Mouse (Mus musculus) thymus, postnatal 4 days (tissue): ENCODE results near the gene Gm10837.

Source experiments
- DNase-seq: peaks from one replicate; pipeline ENCODE4 v3.0.0; 2021

Gene Gm10837

GRCm38 (mm10) chr14:122479461-122480109 lies 10.8 kb upstream of the Gm10837 start:
- no peak for DNase-seq

GRCm38 (mm10) chr14:122480355-122480754 lies 10.0 kb upstream of the Gm10837 start:
- DNase-seq, result no peak

- DNase-seq, result no peak
Observed at GRCm38 (mm10) chr14:122481181-122481580, 9.2 kb upstream of the Gm10837 start.

GRCm38 (mm10) chr14:122482081-122483023 lies 8.0 kb upstream of the Gm10837 start:
- DNase-seq, result no peak

- no peak for DNase-seq
Observed at GRCm38 (mm10) chr14:122483024-122483385, 7.4 kb upstream of the Gm10837 start.

GRCm38 (mm10) chr14:122483556-122484421 lies 6.6 kb upstream of the Gm10837 start:
- DNase-seq, result no peak

- no peak for DNase-seq
Observed at GRCm38 (mm10) chr14:122484458-122484843, 5.9 kb upstream of the Gm10837 start.

- no peak for DNase-seq
Observed at GRCm38 (mm10) chr14:122484844-122485551, 5.4 kb upstream of the Gm10837 start.

- DNase-seq, result no peak
Observed at GRCm38 (mm10) chr14:122485635-122486181, 4.7 kb upstream of the Gm10837 start.

GRCm38 (mm10) chr14:122486611-122487010 lies 3.8 kb upstream of the Gm10837 start:
- DNase-seq, result no peak

GRCm38 (mm10) chr14:122487366-122487765 lies 3.0 kb upstream of the Gm10837 start:
- no peak for DNase-seq

GRCm38 (mm10) chr14:122489041-122489440 lies 1.3 kb upstream of the Gm10837 start:
- DNase-seq, result no peak

- no peak for DNase-seq
Observed at GRCm38 (mm10) chr14:122489686-122490414, 536 bp upstream of the Gm10837 start.

- no peak for DNase-seq
Observed at GRCm38 (mm10) chr14:122491521-122491920, 1.1 kb downstream of the Gm10837 start.

- no peak for DNase-seq
Observed at GRCm38 (mm10) chr14:122492015-122492414, 1.6 kb downstream of the Gm10837 start.

GRCm38 (mm10) chr14:122509058-122509457 lies 18.7 kb downstream of the Gm10837 start:
- no peak for DNase-seq

- DNase-seq, result no peak
Observed at GRCm38 (mm10) chr14:122511519-122511918, 21.1 kb downstream of the Gm10837 start.

GRCm38 (mm10) chr14:122513511-122514036 lies 23.2 kb downstream of the Gm10837 start:
- DNase-seq, result no peak

- DNase-seq, result no peak
Observed at GRCm38 (mm10) chr14:122528475-122528874, 38.1 kb downstream of the Gm10837 start.

GRCm38 (mm10) chr14:122534017-122534924 lies 43.9 kb downstream of the Gm10837 start, which contains the start of gene Pcca:
Gene Pcca, plus strand, starts transcription at chr14:122534324.
- DNase-seq, result peak; percentile 94
